Mouse (Mus musculus) urinary bladder, postnatal 4 days (tissue): ENCODE results near the gene Cd200r1.

Source experiments
- DNase-seq, 2 experiments: peaks; one replicate each; pipeline ENCODE4 v3.0.0; 2021 to 2022; ENCODE audit warnings: low spot score in 2 of 2

Gene Cd200r1

DNA sequence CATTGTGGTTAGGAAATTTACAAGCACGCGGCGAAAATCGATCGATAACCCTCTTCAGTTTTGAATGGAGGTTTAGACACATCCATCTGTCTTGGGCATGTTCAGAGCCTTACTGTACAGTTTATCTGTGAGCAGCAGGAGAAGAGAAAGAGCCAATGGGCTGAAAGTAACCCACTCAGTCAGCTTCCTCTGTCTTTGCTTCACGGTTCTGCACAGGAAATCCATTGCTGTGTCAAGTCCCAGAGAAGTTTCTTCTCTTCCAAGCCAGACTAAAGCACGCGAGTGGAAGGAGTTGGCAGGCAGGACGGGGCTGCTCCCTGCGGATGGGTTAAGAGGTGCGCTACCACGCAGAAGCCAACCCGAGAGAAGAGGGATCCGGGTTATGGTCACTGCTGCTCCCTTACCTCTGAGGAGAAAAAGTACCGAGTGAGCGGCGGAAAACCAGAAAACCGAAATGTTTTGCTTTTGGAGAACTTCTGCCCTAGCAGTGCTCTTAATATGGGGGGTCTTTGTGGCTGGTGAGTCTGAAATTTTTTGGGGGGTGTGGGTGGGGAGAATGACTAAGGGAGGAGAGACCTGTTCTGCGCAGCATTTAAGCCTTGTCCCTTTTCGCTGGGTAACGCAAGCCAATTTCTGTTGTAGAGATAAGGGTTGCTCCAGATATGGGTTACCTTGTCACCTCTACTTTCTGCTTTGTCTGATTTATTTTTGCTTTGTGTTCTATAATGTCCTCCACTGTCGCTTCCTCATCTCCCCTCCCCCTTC lies at the start of gene Cd200r1:
Gene Cd200r1 (plus strand): TSS at position 182 of the 765 bp plus-strand sequence.
- no peak for DNase-seq

- DNase-seq: no peak
Observed at GRCm38 (mm10) chr16:44716305-44717140, 49.0 kb upstream of the Cd200r1 start.

DNA sequence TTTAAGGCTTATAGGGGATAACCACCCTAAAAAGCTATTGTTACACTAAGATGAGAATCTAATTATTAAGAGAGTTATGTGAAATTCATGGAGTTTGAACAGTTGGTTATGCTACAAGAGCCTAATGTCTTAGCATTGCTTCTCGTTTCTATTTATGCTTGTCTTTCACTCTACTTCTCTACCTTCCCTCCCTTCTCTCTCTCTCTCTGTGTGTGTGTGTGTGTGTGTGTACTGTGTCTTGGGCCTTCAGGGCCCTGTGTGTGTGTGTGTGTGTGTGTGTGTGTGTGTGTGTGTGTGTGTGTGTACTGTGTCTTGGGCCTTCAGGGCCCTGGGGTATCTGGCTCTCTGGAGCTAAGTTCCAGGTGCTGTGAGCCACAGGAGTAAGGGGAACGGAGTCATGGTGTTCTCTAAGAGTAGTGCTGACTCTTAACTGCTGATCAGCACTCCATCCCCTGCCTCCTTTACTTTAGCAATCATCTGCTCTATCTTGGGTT lies 48.3 kb upstream of the Cd200r1 start:
- no peak for DNase-seq

DNA sequence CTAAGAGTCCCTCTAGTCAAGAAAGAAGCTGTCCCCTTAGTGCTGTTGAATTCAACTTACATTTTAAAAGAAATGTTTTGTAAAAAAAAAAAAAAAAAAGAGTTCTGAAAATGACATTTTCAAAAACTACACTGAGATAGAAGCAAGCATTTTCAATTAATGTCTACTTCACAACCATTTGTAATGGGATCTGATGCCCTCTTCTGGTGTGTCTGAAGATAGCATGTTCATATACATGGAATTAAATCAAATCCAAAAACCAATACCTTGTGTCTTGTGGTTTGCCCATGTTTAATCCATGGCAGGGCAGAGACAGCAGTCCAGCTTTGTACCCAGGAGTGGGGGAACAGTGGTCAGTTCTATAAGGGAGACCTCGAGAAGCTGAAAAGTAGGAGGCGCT lies 47.7 kb upstream of the Cd200r1 start:
- DNase-seq: no peak

DNA sequence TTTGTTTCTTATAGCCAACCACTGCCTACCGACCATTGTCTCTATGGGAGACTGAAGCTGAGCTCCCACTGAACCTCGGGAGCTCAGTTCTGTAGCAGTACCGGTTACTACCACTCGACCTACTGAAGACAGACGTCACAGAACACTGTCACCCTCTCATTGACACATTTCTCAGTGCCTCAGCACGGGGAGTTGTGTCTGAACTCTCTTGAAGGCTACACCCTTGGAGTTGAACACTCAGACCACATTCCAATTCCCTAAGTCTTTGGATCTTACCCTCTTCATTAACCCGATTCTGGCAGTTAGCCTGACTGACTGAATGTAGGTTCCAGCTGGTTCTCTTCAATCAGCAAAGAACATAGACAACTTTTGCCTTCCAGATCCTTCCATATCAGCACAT lies 46.2 kb upstream of the Cd200r1 start:
- DNase-seq: no peak

- no peak for DNase-seq
Observed at GRCm38 (mm10) chr16:44720518-44720917, 45.0 kb upstream of the Cd200r1 start.

DNA sequence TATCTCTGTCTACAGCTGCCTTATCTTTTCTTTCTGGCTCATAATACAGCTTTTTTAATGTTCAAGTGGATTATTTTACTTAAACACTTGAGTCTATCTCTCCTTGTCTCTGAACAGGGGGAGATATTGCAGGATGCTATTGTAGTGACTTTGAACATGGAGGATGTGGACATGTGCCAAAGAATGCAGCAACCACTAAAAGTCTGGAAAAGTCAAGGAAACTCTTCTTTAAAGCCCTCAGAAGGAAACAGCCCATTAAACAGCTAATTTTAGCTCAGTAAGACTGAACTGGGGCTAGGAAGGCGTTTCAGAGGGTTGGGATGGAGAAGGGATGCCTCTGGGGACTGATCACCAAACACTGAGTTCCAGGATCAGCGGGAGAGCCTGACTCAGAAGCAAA lies 42.9 kb upstream of the Cd200r1 start:
- DNase-seq: no peak

DNA sequence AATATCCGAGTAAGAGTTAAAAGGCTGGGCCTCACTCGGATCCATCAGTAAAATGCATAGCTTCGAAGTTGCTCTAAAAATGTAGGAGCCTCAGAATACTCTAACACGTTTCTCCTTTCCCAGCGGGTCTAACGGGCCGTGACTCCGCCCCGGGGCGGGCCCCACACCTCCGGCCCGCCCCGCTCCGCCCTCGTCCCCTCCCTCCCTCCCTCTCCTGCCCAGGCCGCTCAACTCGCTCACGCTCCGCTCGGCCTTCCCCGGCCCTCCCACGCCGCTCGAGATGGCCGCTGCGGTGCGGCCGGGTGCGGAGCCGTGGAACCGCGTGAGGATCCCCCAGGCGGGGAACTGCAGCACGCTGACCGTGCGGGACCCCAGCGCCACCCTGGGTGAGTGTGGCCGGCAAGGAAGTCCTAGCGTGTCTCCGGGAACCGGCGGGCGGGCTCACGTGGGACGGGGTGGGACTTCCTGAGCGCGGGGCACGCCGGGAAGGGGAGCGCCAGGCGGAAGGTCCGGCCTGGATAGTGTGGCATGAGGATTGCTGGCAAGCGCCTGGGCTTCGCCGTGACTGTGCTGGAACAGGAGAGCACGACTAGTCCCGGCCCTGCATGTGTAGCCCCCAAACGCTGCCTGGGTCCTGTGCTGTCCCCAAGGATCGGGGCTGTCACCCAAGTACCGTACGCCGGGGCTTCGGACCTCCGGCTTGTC lies 41.3 kb upstream of the Cd200r1 start, which contains the start of gene Nepro:
Gene Nepro (plus strand): TSS at position 219 of the 705 bp plus-strand sequence.
- DNase-seq: peak; percentile 92

DNA sequence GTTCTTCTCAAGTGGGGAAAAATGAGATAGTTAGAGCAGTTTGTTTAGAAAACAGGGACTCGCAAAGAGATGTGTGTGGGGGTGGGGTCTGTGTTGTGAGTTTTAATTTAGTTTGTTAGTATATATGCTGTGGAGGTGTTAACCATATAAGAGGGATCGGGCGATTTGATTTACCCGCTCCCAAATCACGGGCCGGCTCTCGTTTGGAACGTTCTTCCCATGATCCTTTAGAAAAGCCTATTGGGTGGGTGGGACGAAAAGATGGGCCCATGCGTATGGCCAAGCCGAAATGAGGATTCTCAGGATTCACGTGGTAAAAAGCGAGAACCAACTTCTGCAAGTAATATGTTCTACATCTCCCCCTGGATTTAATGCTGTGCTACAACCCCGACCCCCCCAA lies 40.7 kb upstream of the Cd200r1 start:
- DNase-seq: peak; percentile 31 to 58

GRCm38 (mm10) chr16:44725286-44726223 lies 40.0 kb upstream of the Cd200r1 start:
- peak in 1 of 2 experiments; percentile 70 for DNase-seq

DNA sequence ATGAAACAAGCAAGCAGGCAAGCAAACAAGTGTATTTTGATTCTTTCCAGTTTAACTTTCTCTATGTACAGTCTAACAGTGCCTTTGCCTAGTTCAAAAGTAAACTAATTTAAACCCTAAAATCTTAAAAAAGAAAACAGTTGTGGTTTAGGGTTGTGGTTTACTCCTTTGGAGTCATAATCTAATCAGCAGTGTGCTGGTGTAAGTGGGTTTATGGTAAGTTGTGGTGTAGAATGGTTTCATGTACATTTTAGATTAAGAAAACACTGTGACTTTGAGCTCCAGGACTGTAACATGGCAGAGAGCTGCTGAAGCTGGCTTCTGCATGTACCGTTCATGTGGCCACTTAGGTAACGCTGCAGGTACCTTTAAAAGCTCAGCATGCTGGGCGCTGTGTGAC lies 38.0 kb upstream of the Cd200r1 start:
- DNase-seq: peak in 1 of 2 experiments; percentile 8

DNA sequence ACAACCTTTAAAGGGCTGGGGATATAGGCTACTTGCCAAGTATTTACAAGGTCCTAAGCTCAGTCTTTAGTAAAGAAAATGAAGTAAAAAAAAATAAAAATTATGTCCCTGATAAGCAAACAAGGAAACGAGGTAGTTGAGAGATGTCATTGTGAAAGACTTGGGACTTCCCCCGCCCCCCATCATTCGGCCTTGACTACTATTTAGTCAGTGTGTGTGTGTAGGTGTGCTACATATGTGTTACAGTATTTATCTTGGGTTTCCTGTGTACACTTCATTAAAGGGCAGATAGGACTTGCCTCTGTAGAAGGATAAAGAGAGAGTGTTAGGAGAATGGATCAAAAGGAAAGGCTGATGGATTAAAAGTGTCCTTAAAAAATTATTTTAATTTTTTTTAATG lies 31.5 kb upstream of the Cd200r1 start:
- DNase-seq: no peak

DNA sequence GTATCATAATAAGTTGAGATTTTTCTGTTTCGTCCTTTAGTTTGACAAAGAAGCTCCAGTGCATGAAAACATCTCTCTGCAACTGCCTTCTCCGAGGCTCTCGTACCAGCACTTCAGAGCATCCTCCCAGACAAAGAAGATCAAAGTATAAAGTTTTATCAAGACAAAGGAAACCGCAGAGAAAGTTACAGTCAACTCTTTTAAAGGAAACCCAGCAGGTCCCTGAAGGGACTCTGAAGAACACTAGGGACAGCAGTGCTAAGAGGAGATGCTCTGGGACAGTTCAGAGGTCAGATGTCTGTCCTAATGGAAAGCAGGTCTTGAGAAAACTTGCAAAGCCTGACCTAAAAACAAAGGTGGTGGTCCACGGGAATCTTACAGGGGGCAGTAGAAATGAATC lies 29.9 kb upstream of the Cd200r1 start:
- DNase-seq: no peak

DNA sequence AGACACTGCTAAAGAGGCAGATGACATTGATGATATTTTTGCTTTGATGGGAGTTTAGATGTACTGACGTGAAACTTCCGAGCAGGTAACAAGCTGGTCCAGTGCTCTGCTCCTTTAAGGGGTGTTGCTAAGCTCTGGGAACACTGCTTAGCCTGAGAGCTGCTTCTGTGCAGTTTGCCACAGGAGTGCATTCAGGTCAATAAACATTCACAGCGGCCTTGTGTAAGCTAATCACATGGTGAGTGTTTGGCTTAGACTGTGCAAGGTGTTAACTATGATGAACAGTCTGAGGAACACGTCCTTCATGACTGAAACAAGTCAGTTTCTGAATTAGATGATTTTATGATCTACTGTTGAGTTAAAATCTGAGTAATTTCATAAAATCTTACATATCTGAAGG lies 29.4 kb upstream of the Cd200r1 start:
- no peak for DNase-seq

DNA sequence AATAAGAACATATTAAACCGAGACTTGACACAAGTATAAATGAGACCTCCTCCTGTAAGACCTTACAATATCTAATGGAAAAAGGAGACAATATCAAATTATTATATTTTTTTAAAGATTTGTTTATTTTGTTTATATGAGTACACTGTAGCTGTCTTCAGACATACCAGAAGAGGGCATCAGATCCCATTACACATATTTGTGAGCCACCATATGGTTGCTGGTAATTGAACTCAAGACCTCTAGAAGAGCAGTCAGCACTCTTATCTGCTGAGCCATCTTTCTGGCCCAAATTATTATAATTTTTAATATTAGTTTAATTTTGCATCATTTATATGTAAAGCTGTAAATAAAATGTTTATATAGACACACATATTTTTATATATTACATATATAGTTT lies 22.8 kb upstream of the Cd200r1 start:
- no peak for DNase-seq

GRCm38 (mm10) chr16:44745471-44745865 lies 20.1 kb upstream of the Cd200r1 start:
- no peak for DNase-seq

DNA sequence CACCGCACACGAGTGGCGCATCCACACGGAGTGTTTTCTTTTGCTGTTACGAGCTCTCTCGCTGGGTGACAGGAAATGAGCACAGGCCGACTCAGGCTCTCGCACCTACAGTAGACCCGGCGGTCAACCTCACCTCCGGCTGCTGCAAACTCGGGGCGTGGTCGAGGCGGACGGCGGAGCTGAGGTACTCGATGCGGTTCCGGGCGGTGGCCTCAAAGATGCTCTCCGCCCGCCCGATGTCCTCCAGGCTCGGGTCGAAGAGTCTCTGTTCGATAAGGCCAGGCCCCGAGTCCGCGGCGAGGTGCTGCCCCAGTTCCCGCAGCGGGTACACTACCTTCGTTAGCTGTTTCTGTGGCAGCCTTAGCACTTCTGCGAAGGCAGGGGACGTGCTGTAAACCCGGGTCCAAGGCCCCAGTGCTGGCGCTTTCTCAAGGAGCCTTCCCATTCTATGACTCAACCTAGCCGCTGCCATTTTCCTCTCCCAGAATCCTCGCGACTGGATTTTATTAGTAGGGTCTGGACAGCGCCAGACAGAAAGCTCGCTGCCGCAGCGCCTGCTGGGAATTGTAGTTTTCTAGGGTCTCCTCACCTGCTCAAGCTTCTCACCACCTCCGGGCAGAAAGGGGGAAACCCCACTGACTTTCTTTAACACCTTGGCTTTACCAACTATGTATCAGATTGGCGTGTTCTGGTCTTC lies 19.5 kb upstream of the Cd200r1 start, which contains the start of gene Gtpbp8:
Gene Gtpbp8 (minus strand): TSS at position 498 of the 697 bp plus-strand sequence.
- DNase-seq: peak; percentile 70 to 83

- no peak for DNase-seq
Observed at GRCm38 (mm10) chr16:44748007-44748406, 17.5 kb upstream of the Cd200r1 start.

GRCm38 (mm10) chr16:44757700-44758099 lies 7.8 kb upstream of the Cd200r1 start:
- no peak for DNase-seq

GRCm38 (mm10) chr16:44761811-44762210 lies 3.7 kb upstream of the Cd200r1 start:
- no peak for DNase-seq
